Mouse (Mus musculus) olfactory bulb, adult 2 months (tissue): ENCODE data around the gene Gpx5.

Source experiments
- CTCF ChIP-seq: fragments of 200-500 bp; IDR thresholded peaks from 2 replicates; pipeline ENCODE4 v1.5.1; 2012; ENCODE audit warnings: low read depth, mild to moderate bottlenecking, low read length, moderate library complexity; ENCODE audit not compliant: insufficient read depth
- POLR2A ChIP-seq: fragments of 200-500 bp; IDR thresholded peaks from 2 replicates; pipeline ENCODE4 v1.6.1; 2012; ENCODE audit warnings: mild to moderate bottlenecking, low read depth, low read length, moderate library complexity; ENCODE audit not compliant: insufficient read depth

DNA sequence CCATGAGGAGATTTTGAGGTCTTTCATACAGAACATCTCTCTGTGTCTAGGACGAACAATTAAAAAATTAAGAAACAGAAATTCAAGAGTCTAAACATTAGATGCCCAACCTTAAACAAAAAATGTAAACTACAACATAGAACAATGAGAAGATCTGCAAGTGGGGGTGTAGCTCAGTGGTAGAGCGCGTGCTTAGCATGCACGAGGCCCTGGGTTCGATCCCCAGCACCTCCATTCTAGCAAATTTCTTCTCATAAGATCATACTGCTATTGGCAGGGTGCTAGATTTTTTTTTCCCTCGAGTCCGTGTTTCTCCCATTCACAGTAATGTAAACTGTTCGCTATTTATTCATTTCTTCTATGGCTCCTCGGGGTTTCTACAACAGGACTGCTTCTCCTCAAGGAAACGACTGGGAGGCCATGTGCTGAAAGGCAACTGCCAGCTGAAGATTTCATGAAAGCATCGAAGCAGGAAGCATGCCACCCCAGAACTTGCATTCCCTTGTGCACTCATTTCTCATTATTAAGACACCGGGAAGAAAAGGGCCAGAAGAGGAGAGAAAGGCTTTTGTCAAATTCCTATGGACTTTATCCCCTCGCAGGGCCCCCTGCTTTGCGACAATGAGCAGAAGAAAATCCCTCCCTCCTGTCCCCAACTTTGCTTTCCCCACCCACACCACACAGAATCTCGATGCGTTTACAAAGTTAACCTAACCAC is 50.0 kb downstream of the Gpx5 start:
- TF ChIP-seq CTCF (no peak), POLR2A (no peak)
